Mouse (Mus musculus) heart, postnatal 25 days (tissue): ENCODE measurements at regions not wholly inside any gene's neighbourhood (a gene's known extent, or its start where the extent isn't known, plus 50 kb on each side); places are given as distances from the start of the nearest gene placed in this dataset.

Experiments
- DNase-seq: peaks from one replicate; pipeline ENCODE4 v3.0.0; 2022; ENCODE audit warnings: low spot score
- intact Hi-C: fragments of 180-260 bp; cut with DNase I; formaldehyde crosslinking; loops from one replicate; pipeline ENCODE4 v1.15.1; 2025

- intact Hi-C loops = no loop called here
- no peak for DNase-seq
These were observed 213.6 kb upstream of the Hes1 start for GRCm38 (mm10) chr16:29850616-29851015.

DNA sequence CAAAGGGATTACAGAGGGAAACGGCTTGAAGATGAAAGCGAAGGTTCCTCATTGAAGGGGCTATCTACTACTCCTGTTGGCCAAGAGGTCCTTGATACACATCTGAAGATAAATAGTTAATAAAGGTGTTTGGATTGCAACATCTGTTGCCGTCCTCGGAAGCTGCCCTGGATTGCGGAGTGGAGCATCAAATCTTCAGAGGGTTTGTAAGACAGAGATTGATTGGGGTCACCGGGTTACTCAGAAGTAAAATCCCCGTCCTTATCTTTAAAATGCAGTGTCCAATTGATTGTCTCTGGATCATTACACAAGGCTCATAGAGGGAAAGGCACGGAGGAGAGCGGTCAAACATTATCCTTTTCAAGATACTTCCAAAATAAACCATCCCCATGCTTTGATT lies 212.4 kb upstream of the Hes1 start:
- no peak for DNase-seq
- intact Hi-C loops = no loop called here

DNA sequence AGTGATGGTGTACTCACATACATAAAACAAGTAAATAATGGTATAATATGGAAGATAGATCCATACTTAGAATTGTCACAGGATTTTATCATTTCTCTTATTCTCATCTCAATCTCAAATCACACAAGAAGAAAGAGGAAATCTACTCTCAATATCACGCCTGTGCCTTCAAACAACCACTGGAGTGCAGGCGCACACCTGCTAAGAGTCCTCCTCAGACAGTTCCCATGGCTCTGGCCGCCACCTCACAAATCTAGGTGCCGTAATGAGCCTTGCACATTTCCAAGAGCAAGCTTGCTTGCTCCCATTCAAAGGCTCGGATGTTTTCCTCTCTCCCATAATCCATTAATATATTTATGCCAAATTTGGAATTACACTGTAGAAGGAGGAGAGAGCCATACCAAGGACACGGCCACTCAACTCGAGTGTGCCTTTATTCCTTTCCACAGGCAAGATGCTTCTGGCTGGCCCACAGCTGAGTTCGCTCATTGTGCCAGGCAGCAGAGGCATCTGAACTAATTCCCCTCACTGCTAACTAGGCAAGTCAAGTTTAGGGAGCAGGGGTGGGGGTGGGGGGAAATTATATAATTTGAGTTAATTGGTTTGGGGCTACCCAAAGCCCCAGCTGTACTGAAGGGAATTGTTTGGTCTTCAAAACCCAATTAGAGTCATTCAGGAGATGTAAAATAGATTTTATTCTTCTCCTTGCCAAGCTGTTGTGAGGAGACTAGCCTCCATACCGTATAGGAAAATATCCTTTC lies 209.2 kb upstream of the Hes1 start:
- intact Hi-C loops = no loop called here
- no peak for DNase-seq

GRCm38 (mm10) chr16:29856545-29856944 lies 207.6 kb upstream of the Hes1 start:
- intact Hi-C loops = no loop called here
- no peak for DNase-seq

- DNase-seq = no peak
- intact Hi-C loops = no loop called here
These were observed 205.5 kb upstream of the Hes1 start for GRCm38 (mm10) chr16:29858645-29859044.

DNA sequence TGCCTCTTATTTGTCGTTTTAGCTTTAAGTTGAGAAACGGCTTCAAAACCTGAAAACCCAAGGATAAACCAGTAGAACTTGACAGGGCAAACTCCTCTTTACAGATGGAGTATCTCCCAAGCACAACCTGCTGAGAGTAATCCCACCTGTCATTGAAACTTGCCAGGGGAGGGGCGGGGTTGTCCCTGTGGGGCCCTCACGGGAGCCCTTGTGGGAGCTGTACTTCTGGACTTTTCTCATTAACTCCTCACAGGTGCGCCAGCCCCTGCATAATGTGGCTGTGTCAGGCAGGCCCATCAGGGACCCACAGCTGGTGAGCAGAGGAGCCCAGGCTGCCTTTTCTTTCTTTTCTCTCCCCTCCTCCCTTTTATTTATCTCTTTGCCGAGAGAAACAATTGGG lies 203.9 kb upstream of the Hes1 start:
- DNase-seq = no peak
- intact Hi-C loops = no loop called here

- DNase-seq = no peak
These were observed 203.1 kb upstream of the Hes1 start for GRCm38 (mm10) chr16:29861056-29861455.

GRCm38 (mm10) chr16:29865075-29865740 lies 199.0 kb upstream of the Hes1 start:
- intact Hi-C loops = no loop called here
- DNase-seq = no peak

More at GRCm38 (mm10) chr16:29861056-29861455, 203.1 kb upstream of the Hes1 start:
- intact Hi-C loops = no loop called here

DNA sequence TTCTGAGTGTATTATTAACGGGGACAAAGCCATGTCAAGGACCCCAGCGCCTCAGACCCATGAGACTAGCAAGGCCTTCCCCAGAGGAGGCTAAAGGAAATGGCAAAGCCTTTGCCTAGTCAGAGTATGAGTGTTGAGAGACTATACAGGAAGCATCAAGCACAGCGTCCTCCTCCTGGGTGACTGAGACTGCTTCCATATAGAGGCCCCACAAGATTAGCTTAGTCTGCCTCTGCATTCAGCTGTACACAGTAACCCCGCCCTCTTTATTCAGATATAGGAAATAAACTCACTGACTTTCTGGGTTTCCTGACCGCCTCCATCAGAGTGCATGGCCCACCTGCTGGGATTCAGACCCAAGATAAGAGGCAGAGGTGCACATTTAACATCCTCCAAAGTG lies 192.8 kb upstream of the Hes1 start:
- no peak for DNase-seq
- intact Hi-C loops = no loop called here

- no peak for DNase-seq
- intact Hi-C loops = no loop called here
These were observed 188.0 kb upstream of the Hes1 start for GRCm38 (mm10) chr16:29876196-29876595.

- intact Hi-C loops = no loop called here
- no peak for DNase-seq
These were observed 186.6 kb upstream of the Hes1 start for GRCm38 (mm10) chr16:29877372-29878123.

DNA sequence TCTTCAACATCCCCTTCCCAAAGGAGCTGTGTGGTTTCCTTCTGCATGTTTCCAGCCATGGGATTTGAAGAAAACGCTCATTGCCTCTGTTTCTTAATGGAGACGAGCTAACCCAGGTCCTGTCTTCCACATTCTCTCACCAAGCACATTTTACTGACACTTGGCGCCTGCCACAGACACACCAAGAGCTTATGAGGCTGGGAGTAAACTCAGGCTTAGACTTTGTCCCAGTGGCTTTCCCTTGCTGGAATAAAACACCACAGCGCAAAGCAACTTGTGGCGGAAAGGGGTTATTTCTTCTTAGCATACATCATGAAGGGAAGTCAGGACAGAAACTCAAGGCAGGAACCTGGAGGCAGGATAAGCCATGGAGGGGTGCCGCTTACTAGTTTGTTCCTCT lies 184.5 kb upstream of the Hes1 start:
- DNase-seq = no peak
- intact Hi-C loops = loop anchor here (5.0 kb wide), 1 partner anchor 183 kb away; the partner anchor contains the start of gene Hes1

DNA sequence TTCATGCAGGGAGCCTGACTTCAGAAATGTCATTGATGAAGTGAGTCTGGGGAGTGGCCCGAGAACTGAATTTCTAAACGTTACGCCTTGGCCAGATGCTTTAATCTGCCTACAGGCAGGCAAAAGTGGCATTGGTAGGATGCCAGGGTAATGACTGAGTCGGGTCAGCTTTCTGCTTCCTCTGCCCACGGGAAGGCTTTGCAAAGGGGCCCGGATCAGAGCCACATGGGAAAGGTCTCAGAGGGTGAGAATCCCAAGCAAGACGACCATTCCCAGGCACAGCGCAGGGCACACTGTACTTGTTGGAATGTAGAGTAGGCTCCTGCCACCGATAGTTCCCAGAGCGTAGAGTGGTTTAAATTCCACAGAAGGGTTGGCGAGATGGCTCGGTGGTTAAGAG lies 182.7 kb upstream of the Hes1 start:
- intact Hi-C loops = loop anchor here (5.0 kb wide), 1 partner anchor 181 kb away; the partner anchor contains the start of gene Hes1
- no peak for DNase-seq

GRCm38 (mm10) chr16:29882226-29882972 lies 181.8 kb upstream of the Hes1 start:
- intact Hi-C loops = loop anchor here (5.0 kb wide), 1 partner anchor 180 kb away; the partner anchor contains the start of gene Hes1
- peak; percentile 70 for DNase-seq

DNA sequence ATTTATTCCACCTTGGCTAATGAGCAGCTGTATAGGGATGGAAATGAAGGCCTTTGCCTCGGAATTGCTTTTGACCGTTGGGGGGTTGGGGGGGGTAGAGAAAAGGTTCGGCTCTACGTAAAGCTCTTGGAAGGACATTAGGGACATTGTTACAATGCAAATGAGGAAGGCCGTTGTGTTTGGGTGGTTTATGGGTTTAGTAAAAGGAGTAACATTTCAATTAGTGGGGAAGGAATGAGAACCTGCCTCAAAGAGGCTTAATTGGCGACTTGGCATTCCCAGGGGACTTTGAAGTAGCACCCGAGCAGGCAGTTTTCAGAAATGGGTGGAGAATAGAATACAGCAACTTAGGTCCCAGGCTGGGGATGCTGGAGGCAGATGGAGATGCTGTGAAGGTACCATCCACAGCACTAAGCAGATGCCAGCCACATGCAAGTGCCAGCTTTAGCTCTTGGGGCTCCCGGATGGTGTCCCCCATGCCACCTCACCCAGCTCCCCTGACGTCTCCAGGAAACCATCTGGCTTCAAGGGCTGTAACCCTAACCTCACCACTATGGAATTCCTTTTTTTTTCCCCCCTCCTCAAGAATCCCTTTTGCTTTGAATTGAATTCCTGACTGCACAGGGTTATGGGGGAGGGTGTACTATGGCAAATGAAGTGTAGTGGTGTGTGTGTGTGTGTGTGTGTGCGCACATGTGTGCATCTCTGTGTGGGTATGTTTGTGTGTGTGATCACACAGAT lies 180.8 kb upstream of the Hes1 start:
- no peak for DNase-seq
- intact Hi-C loops = loop anchor here (5.0 kb wide), 1 partner anchor 179 kb away; the partner anchor contains the start of gene Hes1

GRCm38 (mm10) chr16:29884899-29885298 lies 179.3 kb upstream of the Hes1 start:
- intact Hi-C loops = loop anchor here (5.0 kb wide), 1 partner anchor 177 kb away; the partner anchor contains the start of gene Hes1

GRCm38 (mm10) chr16:29886755-29887154 lies 177.4 kb upstream of the Hes1 start:
- peak; percentile 45 for DNase-seq
- intact Hi-C loops = no loop called here

More at GRCm38 (mm10) chr16:29884899-29885298, 179.3 kb upstream of the Hes1 start:
- peak; percentile 42 for DNase-seq

DNA sequence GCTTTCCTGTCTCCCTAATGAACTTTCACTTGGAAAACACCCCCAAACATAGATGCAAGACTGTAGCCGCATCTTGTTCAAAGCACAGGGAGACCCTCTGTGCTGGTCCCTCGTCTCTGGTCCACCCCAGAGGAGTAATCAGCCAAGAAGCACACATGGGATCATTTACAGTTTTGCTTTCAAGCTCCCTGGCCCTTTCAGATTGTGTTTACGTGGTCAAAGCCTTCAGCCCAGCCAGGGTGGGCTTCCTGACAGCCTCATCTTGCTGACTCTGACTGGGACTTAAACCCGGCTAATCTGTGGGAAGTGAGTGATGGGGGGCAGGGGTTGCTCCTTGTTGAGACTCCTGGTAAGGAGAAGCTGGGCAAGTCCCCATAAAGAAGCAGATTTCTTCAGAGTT lies 174.8 kb upstream of the Hes1 start:
- DNase-seq = no peak
- intact Hi-C loops = no loop called here

GRCm38 (mm10) chr16:29891472-29891871 lies 172.7 kb upstream of the Hes1 start:
- intact Hi-C loops = no loop called here
- no peak for DNase-seq
